Mouse (Mus musculus) hindbrain, embryonic 14.5 days (tissue): ENCODE results near the gene Hjurp. TPM values are rescaled to one million over a fixed set of nuclear protein-coding genes. Genes with fewer than 3 reads are reported as not detected.

ENCODE experiments used
- ATAC-seq: fragments of 200-750 bp; cut with Nextera tagmentation; 2 replicates; pipeline ENCODE4 v1.8.0; 2017; ENCODE audit warnings: moderate number of reproducible peaks, mild to moderate bottlenecking, moderate TSS enrichment, moderate library complexity; ENCODE audit not compliant: low FRiP score
- DNase-seq: peaks from one replicate; pipeline ENCODE4 v3.0.0-alpha.2; 2015; ENCODE audit warnings: low spot score
- H3K27ac ChIP-seq: fragments of 300-500 bp; sonication (generic); 2 replicates; pipeline ENCODE4 v1.5.1; 2014; ENCODE audit warnings: mild to moderate bottlenecking, moderate library complexity
- H3K27me3 ChIP-seq: fragments of 300-500 bp; sonication (generic); 2 replicates; pipeline ENCODE4 v1.6.1; 2014; ENCODE audit warnings: mild to moderate bottlenecking, low read length, mixed read lengths; ENCODE audit not compliant: control insufficient read depth, insufficient read depth
- H3K36me3 ChIP-seq: fragments of 300-500 bp; sonication (generic); replicated peaks from 2 replicates; pipeline ENCODE4 v1.6.1; 2014; ENCODE audit not compliant: control insufficient read depth, insufficient read depth
- H3K4me1 ChIP-seq: fragments of 300-500 bp; sonication (generic); replicated peaks from 2 replicates; pipeline ENCODE4 v1.6.1; 2014; ENCODE audit warnings: antibody characterized with exemption, low read length, mixed read lengths; ENCODE audit not compliant: control insufficient read depth, insufficient read depth
- H3K4me2 ChIP-seq: fragments of 300-500 bp; sonication (generic); replicated peaks from 2 replicates; pipeline ENCODE4 v1.6.1; 2014; ENCODE audit warnings: mild to moderate bottlenecking, moderate library complexity
- H3K4me3 ChIP-seq: fragments of 300-500 bp; sonication (generic); replicated peaks from 2 replicates; pipeline ENCODE4 v1.5.1; 2014; ENCODE audit warnings: mild to moderate bottlenecking, low read length
- H3K9ac ChIP-seq: fragments of 300-500 bp; sonication (generic); 2 replicates; pipeline ENCODE4 v1.6.1; 2014
- H3K9me3 ChIP-seq: fragments of 300-500 bp; sonication (generic); 2 replicates; pipeline ENCODE4 v1.6.1; 2016; ENCODE audit warnings: low read length; ENCODE audit not compliant: control insufficient read depth
- WGBS: fragments of 180-500 bp; shearing (Covaris S2); extraction: QIAGEN DNeasy Blood & Tissue Kit; methylation state at CpG from one replicate; pipeline ENCODE4 v1.1.7; 2014; 5-methylcytosine and 5-hydroxymethylcytosine counted together
- polyA plus RNA-seq: library from polyadenylated mRNA; unstranded; fragments of >200 nt; fragmentation: Nextera tagmentation; extraction: Ambion mirVana; gene quantifications from 2 replicates; pipeline ENCODE4 v1.2.1, GENCODE M21; 2014

Hjurp gene
- polyA plus RNA-seq, 1 experiment from 2014 or later: 64.1 TPM

DNA sequence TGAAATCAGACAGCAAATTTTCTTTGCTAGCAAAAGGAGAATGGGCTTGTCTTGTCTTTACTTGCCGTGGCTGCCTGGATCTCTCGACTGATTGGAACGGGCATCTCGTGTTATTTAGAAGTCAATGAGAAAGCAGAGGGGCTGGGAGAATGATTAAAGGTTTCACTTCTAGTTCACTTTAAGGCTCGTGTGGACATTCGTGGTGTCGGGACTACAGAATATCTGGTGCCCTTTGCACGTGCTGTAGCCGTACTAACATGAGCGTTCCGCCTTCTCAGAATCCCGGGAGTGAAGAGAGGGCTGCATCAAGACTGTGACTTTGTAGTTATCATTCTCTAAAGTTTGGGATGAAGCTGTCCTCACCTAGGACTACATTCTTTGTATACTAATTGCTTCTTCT, 29.7 kb upstream of the Hjurp start:
- Histone ChIP-seq H3K36me3 (no peaks in the 10 kb centered on the region), H3K4me2 (no peak overlapping the region), H3K27ac (no peak overlapping the region), H3K27me3 (no peaks in the 10 kb centered on the region), H3K4me1 (no peaks in the 10 kb centered on the region), H3K9me3 (peaks cover 83% of the 10 kb centered on the region), H3K4me3 (no peak overlapping the region), H3K9ac (no peak overlapping the region)
- DNase-seq (no peak), ATAC-seq (no peak)
- WGBS: 67% methylated on average over 12 of the region's 12 CpGs

DNA sequence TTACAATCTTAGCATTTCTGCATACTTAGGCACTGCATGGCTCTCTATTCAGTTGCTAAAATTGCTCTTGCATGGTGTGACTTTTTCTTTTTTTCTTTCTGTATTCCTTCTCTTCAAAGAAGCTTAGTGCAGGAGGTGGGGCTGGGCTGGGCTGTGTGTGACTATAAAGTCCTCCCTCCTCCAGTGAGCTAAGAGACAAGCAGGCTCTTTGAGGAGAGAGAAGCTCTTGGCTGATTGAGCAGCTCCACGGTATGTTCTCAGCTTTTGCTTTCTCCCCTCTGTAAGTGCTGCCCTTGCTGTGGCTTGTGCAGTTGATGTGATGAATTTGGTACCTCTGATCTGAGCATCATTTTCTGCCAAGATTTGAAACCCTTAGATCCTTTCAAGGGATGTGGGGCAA, 29.1 kb upstream of the Hjurp start:
- H3K4me2 ChIP-seq: no peak overlapping the region
- no peak overlapping the region for H3K9ac ChIP-seq
- H3K27ac ChIP-seq: no peak overlapping the region
- no peak for ATAC-seq
- no peak for DNase-seq
- H3K9me3 ChIP-seq: peaks cover 89% of the 10 kb centered on the region
- no peaks in the 10 kb centered on the region for H3K36me3 ChIP-seq
- WGBS: 66% methylated on average over 1 of the region's 1 CpGs
- no peaks in the 10 kb centered on the region for H3K4me1 ChIP-seq
- H3K27me3 ChIP-seq: no peaks in the 10 kb centered on the region
- no peak overlapping the region for H3K4me3 ChIP-seq

DNA sequence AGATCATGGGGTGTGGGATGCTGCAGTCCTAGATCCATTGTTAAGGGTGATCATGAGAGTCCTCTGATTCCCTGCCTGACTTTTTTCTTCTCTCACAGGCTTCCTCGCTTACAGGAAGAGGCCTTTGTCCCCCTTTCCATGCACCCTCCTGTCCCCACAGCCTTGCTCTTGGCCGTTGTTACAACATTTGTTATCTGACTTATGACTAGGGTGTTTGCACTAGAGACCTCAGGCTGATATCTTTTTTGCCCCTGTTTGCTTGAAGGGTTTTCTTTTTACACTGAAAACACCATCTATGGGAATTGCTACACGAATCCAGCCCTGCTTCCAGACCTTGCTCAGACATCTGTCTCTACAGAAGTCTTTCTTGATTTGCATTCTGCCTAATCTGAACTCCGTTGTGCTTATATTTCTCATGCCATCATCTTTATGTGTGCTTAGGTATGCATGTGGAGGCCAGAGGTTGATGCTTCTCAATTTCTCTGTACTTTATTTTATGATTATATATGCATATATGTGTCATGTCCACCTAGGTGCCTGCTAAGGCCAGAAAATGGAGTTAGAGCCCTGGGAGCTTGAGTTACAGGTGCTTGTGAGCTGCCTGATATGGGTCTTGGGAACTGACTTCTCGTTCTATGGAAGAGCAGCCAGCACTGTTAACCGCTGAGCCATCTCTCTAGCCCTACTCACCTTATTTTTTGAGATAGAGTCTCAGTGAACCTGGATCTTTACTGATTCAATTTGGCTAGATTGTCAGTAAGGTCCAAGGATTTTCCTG, 27.8 kb upstream of the Hjurp start:
- no peak overlapping the region for H3K4me3 ChIP-seq
- 50% methylated on average over 6 of the region's 6 CpGs for WGBS
- no peaks in the 10 kb centered on the region for H3K36me3 ChIP-seq
- H3K9me3 ChIP-seq: peaks cover 97% of the 10 kb centered on the region
- H3K27ac ChIP-seq: no peak overlapping the region
- H3K9ac ChIP-seq: no peak overlapping the region
- DNase-seq: no peak
- no peak for ATAC-seq
- no peaks in the 10 kb centered on the region for H3K4me1 ChIP-seq
- no peak overlapping the region for H3K4me2 ChIP-seq
- H3K27me3 ChIP-seq: no peaks in the 10 kb centered on the region

DNA sequence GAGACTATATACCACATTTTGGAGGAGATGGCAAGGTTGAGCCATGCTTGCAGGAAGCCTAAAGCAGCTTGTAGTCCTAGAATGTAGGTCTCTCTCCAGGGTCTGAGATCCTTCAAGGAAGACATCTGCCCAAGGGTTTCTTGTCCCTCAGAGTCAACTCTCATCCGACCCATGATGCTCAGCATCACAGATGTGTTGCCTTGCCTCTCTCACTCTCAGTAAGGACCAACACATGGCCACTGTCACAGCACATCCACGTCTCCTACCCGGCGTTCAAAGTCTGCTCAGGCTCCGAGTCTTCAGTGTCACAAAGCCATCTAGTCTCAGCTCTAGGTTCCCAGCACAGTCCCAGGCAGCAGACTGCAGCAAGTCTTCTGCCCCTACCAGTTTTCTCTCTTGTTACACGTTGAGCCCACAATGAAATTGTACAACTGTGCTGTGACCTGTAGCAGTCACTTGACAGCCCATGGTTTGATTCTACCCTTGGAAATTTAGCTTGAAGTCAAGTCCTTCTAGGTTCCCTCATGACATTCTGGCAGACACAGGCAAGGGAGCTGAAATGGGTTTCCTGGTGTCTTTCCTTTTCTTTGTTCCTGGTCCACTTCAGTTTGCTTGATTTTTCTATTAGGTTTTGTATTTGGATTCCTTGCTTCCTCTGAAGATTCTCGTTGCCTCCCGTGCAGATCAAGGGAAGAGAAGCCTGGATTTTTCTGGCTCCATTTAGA, 27.0 kb upstream of the Hjurp start:
- 62% methylated on average over 8 of the region's 8 CpGs for WGBS
- Histone ChIP-seq H3K27ac (no peak overlapping the region), H3K27me3 (no peaks in the 10 kb centered on the region), H3K4me1 (no peaks in the 10 kb centered on the region), H3K4me3 (no peak overlapping the region), H3K9me3 (peaks cover 97% of the 10 kb centered on the region), H3K36me3 (no peaks in the 10 kb centered on the region), H3K9ac (no peak overlapping the region), H3K4me2 (no peak overlapping the region)
- ATAC-seq: no peak
- DNase-seq: no peak

DNA sequence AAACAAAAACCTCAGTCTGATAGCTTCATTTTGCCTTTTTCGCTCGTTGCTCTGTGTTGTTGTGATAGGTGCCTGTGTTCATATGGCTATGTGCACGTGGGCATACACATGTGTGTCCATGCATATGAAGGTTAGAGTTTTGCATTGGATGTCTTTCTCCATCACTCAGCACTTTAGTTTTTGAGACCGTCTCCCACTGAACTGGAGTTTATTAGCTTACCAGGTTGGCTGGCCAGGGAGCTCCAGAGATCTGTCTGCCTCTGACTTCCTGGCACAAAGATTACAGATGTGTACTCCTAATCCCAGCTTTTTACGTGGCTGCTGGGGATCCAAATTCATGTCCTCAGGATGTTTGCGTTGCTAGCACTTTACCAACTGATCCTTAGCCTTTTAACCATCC, 26.3 kb upstream of the Hjurp start:
- H3K9me3 ChIP-seq: peaks cover 96% of the 10 kb centered on the region
- peak; percentile 29 for DNase-seq
- no peaks in the 10 kb centered on the region for H3K36me3 ChIP-seq
- H3K4me1 ChIP-seq: no peaks in the 10 kb centered on the region
- 64% methylated on average over 6 of the region's 6 CpGs for WGBS
- no peak overlapping the region for H3K9ac ChIP-seq
- H3K27ac ChIP-seq: no peak overlapping the region
- no peak overlapping the region for H3K4me3 ChIP-seq
- H3K4me2 ChIP-seq: no peak overlapping the region
- no peaks in the 10 kb centered on the region for H3K27me3 ChIP-seq
- ATAC-seq: no peak

DNA sequence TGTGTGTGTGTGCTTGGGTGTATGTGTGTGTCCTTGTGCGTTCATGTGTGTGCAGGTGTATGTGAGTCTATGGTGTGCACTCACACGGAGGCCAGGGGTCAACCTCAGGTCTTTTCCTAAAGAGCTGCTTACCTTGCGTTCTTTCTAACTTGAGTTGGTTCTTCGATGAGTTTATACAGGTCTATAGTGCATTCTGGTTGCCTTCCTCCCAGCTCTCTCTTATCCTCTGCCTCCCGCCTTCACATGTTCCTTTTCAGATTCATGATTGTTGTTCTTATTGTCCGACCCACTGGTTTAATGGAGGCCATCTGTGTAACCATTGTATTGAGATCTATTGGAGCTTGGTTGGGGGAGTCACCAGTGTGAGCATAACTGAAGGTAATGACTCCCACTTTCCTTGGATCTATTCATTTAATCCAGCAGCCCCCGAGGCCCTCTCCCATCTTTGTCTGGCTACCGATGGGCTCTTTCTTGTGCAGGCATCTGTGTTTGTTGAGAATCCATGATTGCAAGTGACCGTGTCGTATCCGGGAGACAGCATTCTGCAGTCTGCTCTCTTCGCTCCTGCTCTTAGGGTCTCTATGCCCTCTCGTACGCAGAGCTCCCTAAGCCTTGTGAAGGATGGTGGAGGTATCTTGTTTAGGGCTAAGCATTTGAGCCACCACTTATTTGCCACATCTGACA, 24.8 kb upstream of the Hjurp start:
- WGBS: 63% methylated on average over 14 of the region's 14 CpGs

DNA sequence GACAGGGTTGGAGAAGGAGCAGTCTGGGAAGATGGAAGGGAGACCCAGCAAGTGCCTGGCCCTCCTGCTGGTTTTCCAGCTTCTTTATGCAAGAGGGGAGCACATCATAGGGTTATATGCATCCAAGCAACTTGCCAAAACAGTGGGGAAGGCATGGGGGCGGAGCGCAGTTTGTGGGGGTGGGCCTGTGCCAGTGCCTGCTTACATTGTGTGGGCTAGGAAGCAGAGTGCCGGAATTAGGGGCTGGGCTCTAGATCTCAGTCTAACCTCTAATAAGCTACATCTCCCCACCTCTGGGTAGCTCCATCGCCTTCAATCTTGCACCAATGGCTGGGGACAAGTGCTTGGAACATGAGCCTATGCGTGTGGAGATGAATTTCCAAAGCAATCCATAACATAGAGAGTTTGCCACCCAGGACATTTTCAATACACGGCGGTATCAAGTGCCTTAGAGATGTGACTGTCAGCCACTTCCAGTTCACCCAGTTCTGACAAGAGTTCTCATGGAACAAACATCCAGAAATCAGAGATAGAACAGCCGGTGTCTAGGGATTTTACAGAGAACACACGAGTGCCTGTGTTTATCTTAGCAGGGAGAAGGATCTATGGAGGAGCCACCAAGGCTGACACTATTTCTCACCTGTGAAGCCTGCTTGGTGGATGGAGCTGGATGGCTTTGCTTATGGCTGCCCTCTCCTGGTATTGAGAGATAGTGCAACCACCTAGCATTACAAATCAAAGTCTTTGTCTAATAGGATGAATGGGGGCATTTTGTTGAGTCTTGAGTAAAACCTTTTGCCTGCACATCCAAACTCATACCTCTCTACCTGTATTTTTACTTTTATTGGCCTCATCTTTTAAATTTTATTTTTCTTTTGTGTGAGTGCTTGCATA, 23.9 kb upstream of the Hjurp start:
- no peak overlapping the region for H3K4me2 ChIP-seq
- H3K4me3 ChIP-seq: no peak overlapping the region
- no peak overlapping the region for H3K27ac ChIP-seq
- H3K9me3 ChIP-seq: peaks cover 95% of the 10 kb centered on the region
- no peaks in the 10 kb centered on the region for H3K36me3 ChIP-seq
- no peaks in the 10 kb centered on the region for H3K27me3 ChIP-seq
- no peaks in the 10 kb centered on the region for H3K4me1 ChIP-seq
- peak; percentile 25 for DNase-seq
- no peak overlapping the region for H3K9ac ChIP-seq
- WGBS: 71% methylated on average over 9 of the region's 9 CpGs
- peak; percentile 9; the same call in 1 of the 2 replicates for ATAC-seq

More for the DNA sequence above, 24.8 kb upstream of the Hjurp start:
- H3K36me3 ChIP-seq: no peaks in the 10 kb centered on the region
- peaks cover 96% of the 10 kb centered on the region for H3K9me3 ChIP-seq
- no peak overlapping the region for H3K4me2 ChIP-seq
- no peak overlapping the region for H3K9ac ChIP-seq
- no peak overlapping the region for H3K27ac ChIP-seq
- no peaks in the 10 kb centered on the region for H3K4me1 ChIP-seq
- DNase-seq: no peak
- H3K27me3 ChIP-seq: no peaks in the 10 kb centered on the region
- ATAC-seq: 0 out of 2 replicates have a peak, but pooled peaks have one; percentile 6
- H3K4me3 ChIP-seq: no peak overlapping the region

DNA sequence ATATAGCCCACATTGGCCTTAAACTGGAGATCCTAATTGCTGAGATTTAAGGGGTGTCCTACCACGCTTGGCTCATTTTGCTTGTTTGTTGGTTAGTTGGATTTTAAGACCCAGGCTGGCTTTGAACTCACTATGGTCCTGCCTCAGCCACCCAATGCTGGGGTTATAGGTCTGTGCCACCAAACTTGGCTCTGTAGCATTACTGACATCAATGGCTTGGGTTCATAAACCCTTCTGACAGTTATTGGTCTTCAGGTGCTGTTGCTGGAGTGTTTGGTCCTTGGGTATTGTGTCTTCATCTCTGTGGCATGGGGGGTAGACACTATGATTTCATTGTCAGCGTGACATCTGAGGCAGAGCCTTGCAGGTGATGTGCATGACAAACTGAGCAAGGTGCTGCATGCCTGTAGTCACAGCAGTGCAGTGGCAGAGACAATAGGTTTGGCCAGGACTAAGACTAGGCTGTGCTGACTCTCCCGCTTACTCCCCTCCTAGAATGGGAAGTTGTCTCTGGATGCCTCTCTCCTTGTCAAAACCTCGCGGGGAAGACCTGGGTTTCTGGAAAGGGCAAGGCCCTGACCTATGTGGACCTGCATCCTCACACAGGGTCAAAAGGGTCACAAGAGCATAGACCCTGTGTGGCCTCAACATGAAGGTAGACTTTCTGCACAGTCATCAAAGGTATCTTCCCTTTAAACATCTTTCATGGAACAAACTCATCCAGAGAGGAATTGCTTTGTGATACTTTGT, 23.0 kb upstream of the Hjurp start:
- WGBS: 45% methylated on average over 5 of the region's 5 CpGs

More for the DNA sequence above, 23.0 kb upstream of the Hjurp start:
- Histone ChIP-seq H3K27me3 (no peaks in the 10 kb centered on the region), H3K4me2 (no peak overlapping the region), H3K36me3 (no peaks in the 10 kb centered on the region), H3K4me3 (no peak overlapping the region), H3K9me3 (peaks cover 95% of the 10 kb centered on the region), H3K9ac (no peak overlapping the region), H3K27ac (no peak overlapping the region), H3K4me1 (no peaks in the 10 kb centered on the region)
- peak; percentile 27 for DNase-seq
- peak; percentile 17; the same call in 1 of the 2 replicates for ATAC-seq
